Mouse (Mus musculus) heart, postnatal 10 days (tissue): ENCODE measurements around the gene Gm8024. TPM values are rescaled to one million over a fixed set of nuclear protein-coding genes. Genes with fewer than 3 reads are reported as not detected.
A peak's percentile ranks its signal among the peaks of the same experiment; 100 is the strongest.
"Not testable (repeated sequence)": the region's sequence is repeated elsewhere in the genome, so short reads cannot be mapped to it uniquely, and the experiment has no call there.

ENCODE experiments used
- DNase-seq, 2 experiments: peaks; one replicate each; pipeline ENCODE4 v3.0.0; 2021
- intact Hi-C: fragments of 180-260 bp; cut with DNase I; formaldehyde crosslinking; loops from one replicate; pipeline ENCODE4 v1.15.1; 2025
- total RNA-seq, 2 experiments: library from RNA; stranded (reverse); gene quantifications; 2 replicates each; pipeline ENCODE4 v1.2.3; 2021

The Gm8024 gene
- not detected for total RNA-seq

DNA sequence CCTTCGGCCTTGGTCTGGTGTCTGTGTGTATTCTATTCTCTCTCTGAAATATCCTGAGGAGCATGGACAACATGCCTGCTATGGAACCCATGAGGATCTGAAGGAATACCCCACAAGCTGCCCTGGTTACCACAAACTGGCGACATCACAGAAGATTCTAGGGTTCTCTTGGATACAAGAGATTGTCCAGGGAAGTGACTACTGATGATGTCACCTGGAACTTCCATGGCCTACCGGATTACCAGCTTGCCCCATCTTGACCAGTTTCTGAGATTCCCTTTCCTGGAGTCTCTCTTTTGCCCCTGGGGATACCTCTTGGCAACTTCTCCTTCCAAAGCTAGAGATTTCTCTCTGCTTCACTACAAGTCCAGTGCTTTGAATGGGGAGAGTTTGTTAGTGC is at the start of gene Gm8024:
Gene Gm8024 (minus strand): TSS at position 101 of the 400 bp plus-strand sequence.
- DNase-seq, intact Hi-C loops: not testable (repeated sequence)

DNA sequence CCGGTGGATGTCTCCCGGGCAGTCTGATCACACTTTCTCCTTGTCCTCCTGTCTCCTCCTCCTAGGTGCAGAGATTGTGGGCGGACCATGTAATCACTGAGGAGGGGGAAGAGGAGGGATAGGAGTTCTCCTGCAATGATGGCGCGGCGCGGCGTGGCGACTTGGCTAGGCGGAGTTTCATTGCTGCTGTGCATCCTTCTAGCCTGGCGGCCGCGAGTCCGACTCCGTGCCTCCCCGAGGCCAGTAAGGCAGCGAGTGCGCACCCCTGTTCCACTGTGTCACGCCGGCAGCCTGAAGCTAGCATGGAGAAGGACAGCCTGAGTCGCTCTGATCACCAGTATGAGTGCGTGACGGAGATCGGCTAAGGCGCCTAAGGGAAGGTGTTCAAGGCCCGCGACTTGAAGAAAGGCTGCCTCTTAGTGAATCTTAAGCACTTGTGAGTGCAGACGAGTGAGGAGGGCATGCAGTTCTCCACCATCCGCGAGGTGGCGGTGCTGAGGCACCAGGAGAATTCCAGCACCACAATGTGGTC is 19.2 kb upstream of the Gm8024 start:
- DNase-seq, result peak in 1 of 2 experiments; percentile 14
- intact Hi-C loops, result not testable (repeated sequence)

DNA sequence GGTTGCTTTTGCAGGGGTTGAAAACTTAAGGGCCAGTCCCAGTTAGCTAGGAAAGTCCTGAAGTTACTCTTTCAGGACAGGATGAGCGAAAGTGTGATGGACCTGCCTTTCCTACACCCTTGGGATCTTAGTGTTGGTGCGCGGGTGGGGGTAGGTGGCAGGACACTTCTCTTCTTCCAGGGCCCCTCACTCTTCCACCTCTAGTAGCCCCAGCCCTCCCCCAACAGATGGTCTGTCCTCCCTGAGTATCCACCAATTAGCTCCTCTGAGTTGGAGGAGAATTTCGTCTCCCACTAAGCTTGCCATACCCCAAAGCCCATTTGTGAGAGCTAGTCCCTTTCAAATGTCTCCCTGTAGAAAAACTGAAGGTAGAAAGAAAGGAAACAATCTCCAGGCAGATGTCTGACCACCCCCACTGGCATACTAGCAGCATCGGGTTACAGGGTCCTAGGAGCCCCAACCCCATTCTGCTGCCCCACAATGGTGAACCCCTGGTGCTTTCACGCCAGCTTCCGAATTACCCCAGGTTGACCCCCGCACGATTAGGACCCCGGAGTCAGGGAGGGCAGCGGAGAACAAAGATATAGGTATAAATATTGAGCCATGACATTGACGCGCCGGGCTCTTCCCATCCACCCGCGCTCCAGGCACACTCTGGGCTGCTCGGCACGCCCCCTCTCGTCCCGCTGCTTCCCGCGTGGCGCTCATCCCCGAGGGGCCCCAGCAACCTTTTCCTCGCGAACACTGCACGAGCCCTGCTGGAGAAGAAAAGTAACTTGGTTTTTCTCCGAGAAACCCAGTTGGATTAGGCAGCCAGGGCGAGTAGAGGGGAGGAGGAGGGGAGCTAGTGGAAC is 18.5 kb upstream of the Gm8024 start:
- intact Hi-C loops, DNase-seq: not testable (repeated sequence)

DNA sequence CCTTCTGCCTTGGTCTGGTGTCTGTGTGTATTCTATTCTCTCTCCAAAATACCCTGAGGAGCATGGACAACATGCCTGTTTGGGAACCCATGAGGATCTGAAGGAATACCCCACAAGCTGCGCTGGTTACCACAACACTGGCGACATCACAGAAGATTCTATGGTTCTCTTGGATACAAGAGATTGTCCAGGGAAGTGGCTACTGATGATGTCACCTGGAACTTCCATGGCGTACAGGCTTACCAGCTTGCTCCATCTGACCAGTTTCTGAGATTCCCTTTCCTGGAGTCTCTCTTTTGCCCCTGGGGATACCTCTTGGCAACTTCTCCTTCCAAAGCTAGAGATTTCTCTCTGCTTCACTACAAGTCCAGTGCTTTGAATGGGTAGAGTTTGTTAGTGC is 21.8 kb downstream of the Gm8024 start, which contains the start of gene Gm8020:
Gene Gm8020 (minus strand): TSS at position 101 of the 400 bp plus-strand sequence.
- intact Hi-C loops, DNase-seq: not testable (repeated sequence)

Other genes starting within 250 kb of the Gm8024 start
- not detected for gene Gm9611, start 226.9 kb downstream of the Gm8024 start, total RNA-seq
- gene Gm7995, start 214.1 kb downstream of the Gm8024 start, total RNA-seq, result not detected
- not detected for gene Gm8005, start 84.6 kb downstream of the Gm8024 start, total RNA-seq
- not detected for gene Gm8011, start 60.4 kb downstream of the Gm8024 start, total RNA-seq
- not detected for gene Gm8020, start 21.9 kb downstream of the Gm8024 start, total RNA-seq
- gene Gm17124, start 75.6 kb upstream of the Gm8024 start, total RNA-seq, result not detected
- not detected for gene Gm3633, start 117.6 kb upstream of the Gm8024 start, total RNA-seq
- not detected for gene Gm10378, start 131.7 kb upstream of the Gm8024 start, total RNA-seq
- not detected for gene Gm3015, start 244.5 kb upstream of the Gm8024 start, total RNA-seq